8 mouse cellular contexts compared by ENCODE assay signal in the genomic region with DNA sequence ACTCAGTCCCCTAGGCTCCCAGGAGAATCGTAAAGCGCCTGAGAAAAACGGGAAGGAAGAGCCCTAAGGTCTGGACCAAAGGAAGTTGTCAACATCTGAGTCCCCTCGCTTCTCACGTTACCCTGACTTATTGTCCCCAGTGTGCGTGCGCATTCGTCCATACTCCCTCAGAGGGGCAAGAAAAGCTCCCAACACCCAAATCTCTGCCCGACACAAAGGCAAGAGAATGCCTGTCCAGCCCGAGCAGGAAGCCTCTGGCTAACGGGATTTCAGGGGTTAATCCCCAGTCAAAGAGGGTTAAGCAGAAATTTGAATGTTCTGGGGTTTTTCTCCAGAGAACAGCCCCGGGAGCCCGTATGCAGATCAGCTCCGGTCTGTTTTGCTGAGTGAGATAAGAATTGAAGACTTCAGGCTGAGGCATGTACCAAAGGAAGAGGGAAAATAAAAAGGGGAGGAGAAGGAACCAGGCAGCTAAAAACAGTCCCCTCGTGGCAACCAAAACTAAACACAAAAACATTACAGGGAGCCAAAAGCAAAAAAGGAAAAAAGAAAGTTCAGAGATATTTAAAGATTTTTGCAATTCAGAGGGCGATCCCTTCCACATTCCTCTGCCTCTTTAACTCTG. TPM values are rescaled to one million over a fixed set of nuclear protein-coding genes. Genes with fewer than 3 reads are reported as not detected.
DNase-seq lines count a peak whose midpoint lies in the region; ATAC-seq lines count a peak whose summit lies in the region.

No protein-coding gene starts in this region.

- H3K36me3 ChIP-seq in forebrain, embryonic 15.5 days: no peaks in the 10 kb centered on the region
- H3K36me3 ChIP-seq in intestine, embryonic 15.5 days: no peaks in the 10 kb centered on the region

- no peak overlapping the region for H3K9ac ChIP-seq in forebrain, embryonic 15.5 days (replicated peaks)
- peak overlapping the region; percentile 5; the same call in 1 of the 2 replicates for H3K9ac ChIP-seq in intestine, embryonic 15.5 days

- WGBS in forebrain, embryonic 15.5 days: under 1% methylated on average over 16 of the region's 16 CpGs
- WGBS in intestine, embryonic 15.5 days: 1% methylated on average over 16 of the region's 16 CpGs

- no peak overlapping the region for H3K4me3 ChIP-seq in forebrain, embryonic 15.5 days
- peak overlapping the region; percentile 56; the same call in 1 of the 2 replicates for H3K4me3 ChIP-seq in intestine, embryonic 15.5 days (replicated peaks)

- H3K4me2 ChIP-seq in forebrain, embryonic 15.5 days (replicated peaks): peak overlapping the region; percentile 97
- H3K4me2 ChIP-seq in intestine, embryonic 15.5 days (replicated peaks): peak overlapping the region; percentile 98

- peaks cover 74% of the 10 kb centered on the region for H3K27me3 ChIP-seq in forebrain, embryonic 15.5 days
- H3K27me3 ChIP-seq in intestine, embryonic 15.5 days (replicated peaks): peaks cover 27% of the 10 kb centered on the region

- intact Hi-C loops in heart, postnatal 25 days (cut with DNase I): loop anchor here (2.0 kb wide), 1 partner anchor 37 kb away; no protein-coding TSS in a partner anchor
- intact Hi-C loops in left cerebral cortex, postnatal 10 days (cut with DNase I): no loop called here

- no peaks in the 10 kb centered on the region for H3K9me3 ChIP-seq in forebrain, embryonic 15.5 days
- no peaks in the 10 kb centered on the region for H3K9me3 ChIP-seq in intestine, embryonic 15.5 days

- DNase-seq in heart, adult 11 months: peak; percentile 97
- DNase-seq in heart, postnatal 25 days (ENCODE audit: low spot score): no peak
- peak; percentile 32 for DNase-seq in lung, postnatal 10 days
- peak; percentile 47 for DNase-seq in urinary bladder, postnatal 14 days (ENCODE audit: low spot score)
- no peak for DNase-seq in left cerebral cortex, postnatal 10 days (ENCODE audit: extremely low spot score in 1 of 2, low spot score in 2 of 2)
- DNase-seq in right cerebral cortex, postnatal 14 days: no peak

- ATAC-seq in forebrain, embryonic 15.5 days (replicated peaks): no peak
- ATAC-seq in intestine, embryonic 15.5 days: no peak

- H3K4me1 ChIP-seq in forebrain, embryonic 15.5 days: peaks cover 39% of the 10 kb centered on the region
- H3K4me1 ChIP-seq in intestine, embryonic 15.5 days (replicated peaks): peaks cover 26% of the 10 kb centered on the region

- H3K27ac ChIP-seq in forebrain, embryonic 15.5 days (replicated peaks): no peak overlapping the region
- no peak overlapping the region for H3K27ac ChIP-seq in intestine, embryonic 15.5 days

RNA-seq across cellular contexts. Expression of a gene that starts 21.3 kb away (rescaled TPM):
- total RNA-seq in heart, postnatal 25 days (2021): not detected
- not detected in 2 replicates for polyA plus RNA-seq in forebrain, embryonic 15.5 days (2015; fragmentation: Nextera tagmentation; extraction: Ambion mirVana)
- not detected in 2 replicates for polyA plus RNA-seq in intestine, embryonic 15.5 days (2015; fragmentation: Nextera tagmentation; extraction: Ambion mirVana)
- total RNA-seq in left cerebral cortex, postnatal 10 days (2021): not detected

RNA-seq across cellular contexts. Expression of a gene that starts 32.0 kb away (rescaled TPM):
- 1 to 10 TPM; 4.9 to 6.0 TPM for total RNA-seq in heart, postnatal 25 days (2021)
- polyA plus RNA-seq in forebrain, embryonic 15.5 days (2015; fragmentation: Nextera tagmentation; extraction: Ambion mirVana): 1.1 and 1.5 TPM in 2 replicates
- 4.1 and 4.9 TPM in 2 replicates for polyA plus RNA-seq in intestine, embryonic 15.5 days (2015; fragmentation: Nextera tagmentation; extraction: Ambion mirVana)
- total RNA-seq in left cerebral cortex, postnatal 10 days (2021): under 1 TPM; 0.39 to 0.77 TPM

Comparison
In these comparisons a context has a peak if more than half of its experiments do, and no peak if none do; other contexts are left out.
1. DNase-seq: peak in heart, adult 11 months (single experiment), lung, postnatal 10 days (single experiment) and urinary bladder, postnatal 14 days (single experiment); none in heart, postnatal 25 days (single experiment), left cerebral cortex, postnatal 10 days (0 of 2) and right cerebral cortex, postnatal 14 days (single experiment).